Mouse (Mus musculus): ENCODE data around the gene Rimbp2. TPM values are rescaled to one million over a fixed set of nuclear protein-coding genes. Genes with fewer than 3 reads are reported as not detected.
A peak's percentile ranks its signal among the peaks of the same experiment; 100 is the strongest.
"Not testable (repeated sequence)": the region's sequence is repeated elsewhere in the genome, so short reads cannot be mapped to it uniquely, and the experiment has no call there.

Gene Rimbp2
- not detected in 2 replicates for polyA plus RNA-seq (2012; ENCODE audit: insufficient read depth, insufficient read length, missing spikeins)

DNA sequence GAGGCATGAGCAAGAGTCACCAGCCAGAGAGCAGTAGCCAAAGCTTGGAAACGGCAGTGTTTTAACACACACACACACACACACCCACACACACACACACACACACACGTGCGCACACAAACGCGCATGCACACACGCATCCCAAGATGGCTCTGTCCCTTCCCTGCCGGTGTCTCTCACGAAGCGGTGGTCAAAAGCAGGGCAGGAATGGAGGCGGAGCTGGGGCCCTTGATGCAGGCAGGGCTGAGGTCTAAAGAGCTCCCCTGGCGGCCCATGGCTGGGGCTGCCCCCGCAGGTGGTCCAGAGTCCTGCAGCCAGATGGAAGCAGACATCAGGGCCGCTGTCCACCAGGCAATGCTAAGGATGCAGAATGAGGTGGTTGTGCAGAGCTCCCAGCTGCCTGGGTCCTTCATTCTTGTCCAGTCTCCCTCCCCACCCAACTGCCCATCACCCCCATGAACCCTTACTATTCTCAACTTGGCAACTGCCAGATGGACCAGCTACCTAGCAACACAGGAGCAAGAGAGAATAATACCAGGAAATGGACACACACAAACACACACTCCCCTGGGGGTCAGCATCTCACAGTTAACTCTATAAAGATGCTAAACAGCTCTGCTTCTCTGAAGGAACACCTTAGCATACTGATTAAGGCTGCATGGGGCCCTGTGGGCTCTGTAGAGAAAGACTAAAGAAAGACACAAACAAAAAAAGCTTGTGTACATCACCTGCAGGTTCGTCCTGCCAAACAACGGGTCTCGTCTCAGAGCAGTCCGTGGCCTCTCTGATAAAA lies at the start of gene Rimbp2:
TSS of gene Rimbp2 (minus strand) at position 209 of the 793 bp plus-strand sequence.
- Histone ChIP-seq H3K4me3 (ENCODE audit: insufficient read depth, low read depth, low read length) (no peak within 1 kb of the TSS), H3K27ac (replicated peaks; ENCODE audit: low read depth, low read length) (no peak within 1 kb of the TSS), H3K4me1 (ENCODE audit: control insufficient read depth, insufficient read depth, insufficient read length, low read length) (no peaks in the 10 kb centered on the region)

DNA sequence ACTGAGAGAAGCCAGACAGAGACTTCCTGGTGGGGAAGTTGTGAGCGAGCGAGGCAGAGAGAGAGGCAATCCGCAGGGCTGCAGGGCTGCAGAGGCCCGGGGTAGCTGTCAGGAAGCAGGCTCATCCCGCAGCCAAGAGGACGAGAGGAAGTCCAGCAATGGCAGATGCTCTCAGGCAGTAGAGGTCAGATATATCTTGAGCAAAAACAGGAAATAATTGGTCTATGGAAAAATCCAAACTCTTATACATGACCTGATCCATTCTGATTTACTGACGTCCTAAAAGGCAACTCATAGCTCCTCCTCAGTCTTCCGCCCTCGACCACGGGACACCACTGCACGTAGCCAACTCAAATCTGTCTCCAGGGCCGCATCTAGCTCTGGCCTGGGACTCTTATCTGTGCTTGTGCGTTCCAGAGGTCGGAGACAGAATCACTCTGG lies 49.3 kb upstream of the Rimbp2 start:
- H3K4me1 ChIP-seq (ENCODE audit: control insufficient read depth, insufficient read depth, insufficient read length, low read length), result peaks cover 11% of the 10 kb centered on the region
- H3K27ac ChIP-seq (replicated peaks; ENCODE audit: low read depth, low read length), result peak overlapping the region; percentile 40
- H3K4me3 ChIP-seq (ENCODE audit: insufficient read depth, low read depth, low read length), result no peak overlapping the region

DNA sequence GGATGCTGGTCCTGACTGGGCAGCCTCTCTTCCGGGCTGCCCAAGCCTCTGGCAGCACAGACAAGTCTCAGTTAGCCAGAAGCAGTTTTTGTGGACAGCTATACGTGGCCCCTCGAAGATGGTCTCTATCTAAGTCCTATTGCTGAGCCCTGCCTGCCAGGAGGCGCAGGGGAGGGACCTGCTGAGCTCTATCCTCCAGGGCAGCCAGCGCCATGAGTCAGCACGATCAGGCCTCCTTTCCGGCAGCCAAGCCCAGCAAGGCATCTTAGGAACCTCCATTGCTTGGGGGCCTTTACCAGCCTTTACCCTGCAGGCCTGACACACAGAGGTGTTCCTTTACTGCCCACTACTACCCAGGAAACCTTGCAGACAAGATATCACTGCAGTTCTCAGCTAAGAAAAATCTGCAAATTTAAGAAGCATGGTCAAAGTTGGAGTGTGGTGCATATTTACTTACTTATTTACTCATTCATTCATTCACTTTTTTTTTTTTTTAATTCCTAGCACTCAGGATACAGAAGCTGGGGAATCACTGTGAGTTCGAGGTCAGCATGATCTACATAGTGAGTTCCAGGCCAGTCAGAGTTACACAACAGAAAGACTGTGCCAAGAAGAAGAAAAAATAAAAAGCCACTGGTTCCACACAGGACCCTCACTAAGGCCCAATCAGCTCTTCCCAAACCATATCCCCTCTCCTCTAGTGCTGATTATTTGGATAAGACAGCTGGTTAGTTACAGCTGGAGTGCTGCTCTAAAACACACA lies 47.6 kb upstream of the Rimbp2 start:
- H3K4me3 ChIP-seq (ENCODE audit: insufficient read depth, low read depth, low read length), result no peak overlapping the region
- H3K4me1 ChIP-seq (ENCODE audit: control insufficient read depth, insufficient read depth, insufficient read length, low read length), result peaks cover 11% of the 10 kb centered on the region
- H3K27ac ChIP-seq (replicated peaks; ENCODE audit: low read depth, low read length), result no peak overlapping the region

DNA sequence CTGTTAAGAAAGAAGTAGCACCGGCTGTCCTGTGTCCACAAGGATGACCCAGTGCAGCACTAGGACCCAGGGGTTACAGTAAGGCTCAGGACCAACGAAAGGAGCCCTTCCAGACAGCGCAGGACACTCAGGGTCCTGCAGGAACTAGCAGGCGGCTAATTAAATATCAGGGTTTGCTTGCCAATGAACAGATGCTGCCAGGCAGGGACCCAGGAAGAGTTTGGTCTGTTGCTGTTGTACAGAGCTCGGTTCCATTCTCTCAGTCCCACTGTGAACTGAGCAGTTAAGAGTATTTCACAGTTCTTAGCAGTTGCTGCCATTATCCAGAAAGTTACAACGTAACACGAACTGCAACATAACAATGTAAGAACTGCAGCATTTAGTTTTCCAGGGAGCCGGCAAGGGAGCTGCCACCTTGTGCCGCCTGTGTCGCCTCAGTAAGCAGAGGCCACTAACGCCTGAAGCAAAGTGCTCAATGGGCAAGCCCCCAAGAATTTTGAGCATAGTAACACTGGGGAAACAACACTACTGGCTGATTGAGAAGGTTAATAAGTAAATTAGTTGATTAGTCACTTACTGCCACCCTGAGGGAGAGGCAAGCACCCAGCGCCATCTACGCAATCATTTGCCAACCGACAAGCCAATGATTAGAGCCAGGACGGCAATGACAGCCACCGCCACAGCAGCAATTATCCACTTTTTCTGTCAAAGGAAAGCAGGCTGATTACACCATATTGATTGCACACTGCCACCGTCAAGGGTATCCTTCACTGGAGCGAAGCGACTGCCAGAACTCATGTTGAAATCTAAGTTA lies 34.1 kb upstream of the Rimbp2 start:
- H3K4me1 ChIP-seq (ENCODE audit: control insufficient read depth, insufficient read depth, insufficient read length, low read length), result no peaks in the 10 kb centered on the region
- H3K4me3 ChIP-seq (ENCODE audit: insufficient read depth, low read depth, low read length), result no peak overlapping the region
- H3K27ac ChIP-seq (replicated peaks; ENCODE audit: low read depth, low read length), result no peak overlapping the region

- Histone ChIP-seq H3K4me3 (ENCODE audit: insufficient read depth, low read depth, low read length) (no peak overlapping the region), H3K27ac (replicated peaks; ENCODE audit: low read depth, low read length) (no peak overlapping the region), H3K4me1 (ENCODE audit: control insufficient read depth, insufficient read depth, insufficient read length, low read length) (no peaks in the 10 kb centered on the region)
Measured at GRCm38 (mm10) chr5:128985946-128986345, 32.7 kb upstream of the Rimbp2 start.

DNA sequence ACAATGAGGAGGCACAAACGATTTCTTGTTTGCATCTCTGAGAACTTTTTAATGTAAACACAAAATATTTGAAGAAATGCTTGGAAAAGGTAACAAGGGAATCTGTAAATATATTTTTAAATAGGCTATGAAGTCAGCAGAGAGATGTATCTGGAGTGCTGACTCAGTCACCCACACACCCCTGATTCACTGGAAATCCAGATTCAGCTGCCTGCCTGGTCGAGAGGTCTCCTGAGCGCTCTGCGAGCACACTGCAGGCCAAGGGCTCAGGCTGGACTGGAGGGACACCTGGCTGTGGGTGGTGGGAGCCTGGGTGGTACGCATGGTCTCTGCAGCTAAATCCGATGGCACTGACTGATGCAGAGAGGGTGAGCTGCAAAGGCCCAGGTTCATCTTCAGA lies 31.2 kb upstream of the Rimbp2 start:
- Histone ChIP-seq H3K27ac (replicated peaks; ENCODE audit: low read depth, low read length) (no peak overlapping the region), H3K4me1 (ENCODE audit: control insufficient read depth, insufficient read depth, insufficient read length, low read length) (no peaks in the 10 kb centered on the region)

GRCm38 (mm10) chr5:128981607-128982006 lies 28.3 kb upstream of the Rimbp2 start:
- Histone ChIP-seq H3K27ac (replicated peaks; ENCODE audit: low read depth, low read length) (no peak overlapping the region), H3K4me1 (ENCODE audit: control insufficient read depth, insufficient read depth, insufficient read length, low read length) (no peaks in the 10 kb centered on the region), H3K4me3 (ENCODE audit: insufficient read depth, low read depth, low read length) (no peak overlapping the region)

More for the DNA sequence above, 31.2 kb upstream of the Rimbp2 start:
- H3K4me3 ChIP-seq (ENCODE audit: insufficient read depth, low read depth, low read length), result no peak overlapping the region

DNA sequence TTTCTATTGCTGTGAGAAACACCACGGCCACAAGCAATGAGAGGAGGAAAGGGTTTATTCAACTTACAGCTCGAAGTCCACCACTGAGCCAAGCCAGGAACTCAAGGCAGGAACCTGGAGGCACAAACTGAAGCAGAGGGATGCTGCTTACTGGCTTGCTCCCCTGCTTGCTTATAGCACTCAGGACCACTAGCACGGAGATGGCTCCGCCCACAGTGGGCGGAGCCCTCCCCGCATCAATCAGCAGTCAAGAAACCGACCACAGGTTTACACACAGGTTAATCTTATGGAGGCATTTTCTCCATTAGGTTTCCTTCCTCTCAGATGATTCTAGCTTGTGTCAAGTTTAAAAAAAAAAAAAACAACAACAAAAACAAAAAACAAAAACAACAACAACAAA lies 27.6 kb upstream of the Rimbp2 start:
- H3K27ac ChIP-seq (replicated peaks; ENCODE audit: low read depth, low read length), result no peak overlapping the region
- no peaks in the 10 kb centered on the region for H3K4me1 ChIP-seq (ENCODE audit: control insufficient read depth, insufficient read depth, insufficient read length, low read length)
- H3K4me3 ChIP-seq (ENCODE audit: insufficient read depth, low read depth, low read length), result no peak overlapping the region

DNA sequence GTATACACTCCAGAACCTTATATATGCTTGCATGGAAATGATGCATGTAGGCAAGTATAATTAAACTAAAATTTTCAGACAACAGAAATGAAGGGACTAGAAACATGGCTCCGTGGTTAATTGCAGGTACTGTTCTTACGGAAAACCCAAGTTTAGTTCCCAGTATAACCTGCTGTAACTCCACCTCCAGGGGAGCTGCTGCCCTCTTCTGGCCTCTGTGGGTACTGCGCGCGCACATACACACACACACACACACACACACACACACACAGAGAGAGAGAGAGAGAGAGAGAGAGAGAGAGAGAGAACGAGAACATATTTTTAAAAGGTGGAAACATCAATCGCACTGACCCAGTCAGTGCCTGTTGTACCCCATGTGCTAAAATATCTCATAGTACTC lies 25.7 kb upstream of the Rimbp2 start:
- Histone ChIP-seq H3K4me3 (ENCODE audit: insufficient read depth, low read depth, low read length) (no peak overlapping the region), H3K27ac (replicated peaks; ENCODE audit: low read depth, low read length) (no peak overlapping the region), H3K4me1 (ENCODE audit: control insufficient read depth, insufficient read depth, insufficient read length, low read length) (no peaks in the 10 kb centered on the region)

DNA sequence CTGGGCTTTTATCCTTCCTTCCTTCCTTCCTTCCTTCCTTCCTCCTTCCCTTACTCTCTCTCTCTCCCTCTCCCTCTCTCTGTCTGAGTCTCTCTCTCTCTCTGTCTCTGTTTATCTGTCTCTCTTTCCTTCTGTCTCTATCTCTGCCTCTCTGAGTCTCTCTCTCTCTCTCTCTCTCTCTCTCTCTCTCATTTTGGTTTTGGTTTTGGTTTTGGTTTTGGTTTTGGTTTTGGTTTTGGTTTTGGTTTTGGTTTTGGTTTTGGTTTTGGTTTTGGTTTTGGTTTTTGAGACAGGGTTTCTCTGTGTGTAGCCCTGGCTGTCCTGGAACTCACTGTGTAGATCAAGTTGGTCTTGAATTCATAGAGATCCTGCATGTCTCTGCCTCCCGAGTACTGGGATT lies 24.2 kb upstream of the Rimbp2 start:
- not testable (repeated sequence) for H3K4me1 ChIP-seq (ENCODE audit: control insufficient read depth, insufficient read depth, insufficient read length, low read length); H3K4me3 ChIP-seq (ENCODE audit: insufficient read depth, low read depth, low read length); H3K27ac ChIP-seq (replicated peaks; ENCODE audit: low read depth, low read length)

- no peak overlapping the region for H3K4me3 ChIP-seq (ENCODE audit: insufficient read depth, low read depth, low read length)
- H3K4me1 ChIP-seq (ENCODE audit: control insufficient read depth, insufficient read depth, insufficient read length, low read length), result no peaks in the 10 kb centered on the region
- no peak overlapping the region for H3K27ac ChIP-seq (replicated peaks; ENCODE audit: low read depth, low read length)
Measured at GRCm38 (mm10) chr5:128976266-128976665, 23.0 kb upstream of the Rimbp2 start.

DNA sequence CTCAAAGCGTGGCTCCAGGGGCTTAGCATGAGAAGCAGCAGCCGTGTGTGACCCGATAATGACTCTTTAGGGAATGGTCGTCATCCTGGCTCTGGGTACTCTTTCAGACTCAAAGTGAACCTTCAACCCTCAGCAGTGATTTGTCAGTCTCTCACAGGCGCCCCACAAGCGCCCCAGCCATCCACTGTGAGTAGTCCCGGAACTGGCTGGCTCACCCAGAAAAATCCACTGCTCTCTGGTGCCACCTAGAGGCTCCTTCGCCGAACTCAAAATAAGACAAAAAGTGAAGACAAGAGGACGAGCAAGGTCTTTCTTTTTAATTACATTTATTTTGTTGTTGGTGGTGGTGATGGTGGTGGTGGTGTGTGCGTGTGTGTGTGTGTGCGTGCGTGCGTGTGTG lies 18.0 kb upstream of the Rimbp2 start:
- Histone ChIP-seq H3K4me3 (ENCODE audit: insufficient read depth, low read depth, low read length) (no peak overlapping the region), H3K4me1 (ENCODE audit: control insufficient read depth, insufficient read depth, insufficient read length, low read length) (no peaks in the 10 kb centered on the region), H3K27ac (replicated peaks; ENCODE audit: low read depth, low read length) (no peak overlapping the region)

GRCm38 (mm10) chr5:128970878-128971277 lies 17.6 kb upstream of the Rimbp2 start:
- Histone ChIP-seq H3K4me3 (ENCODE audit: insufficient read depth, low read depth, low read length) (no peak overlapping the region), H3K27ac (replicated peaks; ENCODE audit: low read depth, low read length) (no peak overlapping the region)

GRCm38 (mm10) chr5:128964353-128964752 lies 11.1 kb upstream of the Rimbp2 start:
- Histone ChIP-seq H3K27ac (replicated peaks; ENCODE audit: low read depth, low read length) (no peak overlapping the region), H3K4me3 (ENCODE audit: insufficient read depth, low read depth, low read length) (no peak overlapping the region), H3K4me1 (ENCODE audit: control insufficient read depth, insufficient read depth, insufficient read length, low read length) (no peaks in the 10 kb centered on the region)

More at GRCm38 (mm10) chr5:128970878-128971277, 17.6 kb upstream of the Rimbp2 start:
- no peaks in the 10 kb centered on the region for H3K4me1 ChIP-seq (ENCODE audit: control insufficient read depth, insufficient read depth, insufficient read length, low read length)

DNA sequence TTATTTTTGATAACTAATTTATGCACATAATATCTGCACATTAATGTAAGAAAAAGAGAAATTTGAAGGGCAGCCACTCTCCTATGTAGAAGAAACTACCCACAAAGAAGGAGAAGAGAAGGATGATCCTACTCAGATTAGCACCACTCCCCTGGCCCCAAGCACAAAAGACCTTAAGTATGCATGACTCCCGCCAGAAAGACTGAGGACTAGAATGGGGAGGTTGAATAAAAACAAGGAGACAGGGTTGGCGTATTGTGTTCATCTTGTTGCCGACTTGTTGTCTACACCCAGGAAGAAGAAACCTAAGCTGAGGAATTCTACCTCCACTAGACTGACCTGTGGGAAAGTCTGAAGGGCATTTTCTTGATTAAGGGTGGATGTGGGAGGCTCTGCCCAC lies 5.6 kb upstream of the Rimbp2 start:
- H3K27ac ChIP-seq (replicated peaks; ENCODE audit: low read depth, low read length), result no peak overlapping the region
- no peak overlapping the region for H3K4me3 ChIP-seq (ENCODE audit: insufficient read depth, low read depth, low read length)
- H3K4me1 ChIP-seq (ENCODE audit: control insufficient read depth, insufficient read depth, insufficient read length, low read length), result no peaks in the 10 kb centered on the region
